Mouse (Mus musculus): ENCODE data around the gene Has1.

Has1 gene

DNA sequence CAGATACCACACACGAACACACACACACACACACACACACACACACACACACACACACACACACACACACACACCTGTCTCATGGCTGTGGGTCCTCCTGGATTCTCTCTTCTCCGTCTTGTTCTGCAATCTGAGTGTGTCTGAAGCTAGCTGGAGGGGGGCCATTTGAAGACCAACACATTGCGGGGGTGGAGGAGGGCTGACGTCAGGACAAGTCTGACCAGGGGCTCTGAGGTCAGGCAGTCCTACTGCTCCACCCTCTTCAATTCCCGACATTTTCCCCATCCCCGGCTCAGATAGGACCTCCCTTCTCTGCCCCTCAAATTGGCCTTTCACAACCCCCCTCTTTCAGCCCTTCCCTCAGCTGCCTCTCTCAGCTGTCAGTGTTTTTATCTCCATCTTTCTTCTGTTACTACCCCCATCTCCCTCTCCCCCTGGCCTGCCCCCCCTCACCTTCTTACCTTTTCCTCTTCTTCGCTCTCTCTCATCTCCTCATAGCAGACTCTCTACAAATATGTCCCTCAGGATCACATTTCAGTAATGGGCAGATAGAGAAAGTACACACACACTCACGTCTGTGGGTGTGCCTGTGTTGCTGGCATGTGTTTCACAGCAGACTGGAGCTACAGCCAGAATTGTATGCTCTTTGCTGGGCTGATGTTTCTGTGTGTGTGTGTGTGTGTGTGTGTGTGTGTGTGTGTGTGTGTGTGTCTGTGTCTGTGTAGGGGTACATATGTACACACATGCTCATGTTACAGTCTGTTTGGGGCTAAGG is at the start of gene Has1:
Gene Has1, minus strand, starts transcription at position 142 of the 775 bp plus-strand sequence.
- CTCF ChIA-PET: no interaction called here
- POLR2A ChIA-PET: interaction anchor here in 1 of 4 experiments (0.8 kb wide), 1 partner anchor 13 kb away, joined by 5 read pairs; no protein-coding TSS in a partner anchor

DNA sequence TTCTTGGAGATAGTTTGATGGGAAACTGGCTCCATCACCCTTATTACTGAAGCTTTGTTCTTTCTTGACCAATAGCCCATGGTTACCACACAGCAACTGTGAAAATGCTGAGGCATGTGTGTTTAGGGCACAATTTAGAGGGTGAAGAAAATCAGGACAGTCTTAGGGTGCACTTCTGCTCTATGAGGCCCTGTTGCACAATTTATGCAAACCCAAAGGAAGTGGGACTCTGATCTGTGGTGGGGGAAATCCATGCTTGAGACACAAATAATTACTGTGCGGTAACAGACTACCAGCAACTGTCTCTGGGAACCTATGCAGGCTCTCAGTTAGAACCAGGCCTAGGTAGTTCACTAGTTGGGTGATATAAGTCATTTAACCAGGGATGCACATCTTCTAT is 45.8 kb upstream of the Has1 start:
- POLR2A ChIA-PET: no interaction called here

GRCm38 (mm10) chr17:17899268-17899667 is 44.3 kb upstream of the Has1 start:
- CTCF ChIA-PET: interaction anchor here in 1 of 4 experiments (1.0 kb wide), 1 partner anchor 133 kb away, joined by 5 read pairs; no protein-coding TSS in a partner anchor
- POLR2A ChIA-PET: no interaction called here

More for the DNA sequence above, 45.8 kb upstream of the Has1 start:
- CTCF ChIA-PET: interaction anchor here in 1 of 4 experiments (0.7 kb wide), 1 partner anchor 135 kb away, joined by 3 read pairs; no protein-coding TSS in a partner anchor

DNA sequence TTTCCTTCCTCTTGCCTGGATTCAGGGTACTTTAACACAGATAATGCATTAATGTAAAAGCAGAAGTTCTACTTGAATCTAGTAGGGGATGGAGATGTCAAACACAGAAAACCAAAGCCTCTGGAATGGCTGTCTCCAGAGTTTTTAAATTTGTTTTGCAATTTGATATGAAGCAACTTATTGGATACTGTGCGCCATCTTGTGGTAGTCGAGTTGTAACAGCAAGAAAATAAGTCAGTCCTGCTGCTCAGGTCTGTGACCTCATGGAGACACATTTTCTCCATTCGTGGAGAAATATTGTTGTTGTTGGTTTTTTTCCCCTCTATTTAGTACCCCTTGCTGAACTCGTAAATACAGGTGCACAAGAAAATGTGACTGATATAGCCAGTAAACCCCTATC is 41.0 kb upstream of the Has1 start:
- ChIA-PET CTCF (interaction anchor here in 3 of 4 experiments (1.2 to 1.6 kb wide), 4 partner anchors 128 to 130 kb away, joined by 3 to 6 read pairs (median 4); no protein-coding TSS in a partner anchor), POLR2A (no interaction called here)

DNA sequence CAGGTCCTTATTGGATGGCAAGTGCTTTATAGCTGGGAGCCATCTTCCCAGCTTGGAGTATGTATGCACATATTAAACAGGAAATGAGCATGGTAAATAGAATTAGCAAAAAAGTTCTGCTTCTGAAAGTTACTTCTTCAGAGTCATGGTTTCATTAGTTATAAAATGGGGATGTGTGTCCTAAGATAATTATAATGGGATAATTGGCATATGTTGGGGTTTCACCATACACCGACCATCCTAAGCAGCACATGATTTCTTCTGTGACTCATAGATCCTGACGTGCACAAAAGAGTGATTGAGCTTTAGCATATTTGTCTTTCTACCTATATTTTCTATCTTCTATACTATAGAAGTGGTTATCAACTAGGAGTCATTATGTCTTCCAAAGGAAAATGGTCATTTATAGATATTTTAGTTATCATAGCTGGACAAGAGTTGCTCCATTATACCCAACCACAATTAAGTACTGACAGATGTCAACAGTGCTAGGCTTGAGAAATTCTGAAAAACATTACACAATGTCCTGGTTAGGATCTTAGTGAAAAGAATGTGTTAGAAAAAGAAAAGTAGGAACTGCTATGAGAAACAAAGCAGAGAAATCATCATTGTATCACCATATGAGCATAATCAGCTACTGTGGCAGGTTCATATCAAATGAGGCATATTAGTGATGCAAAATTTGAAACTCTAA is 34.9 kb upstream of the Has1 start:
- ChIA-PET POLR2A (no interaction called here), CTCF (no interaction called here)

DNA sequence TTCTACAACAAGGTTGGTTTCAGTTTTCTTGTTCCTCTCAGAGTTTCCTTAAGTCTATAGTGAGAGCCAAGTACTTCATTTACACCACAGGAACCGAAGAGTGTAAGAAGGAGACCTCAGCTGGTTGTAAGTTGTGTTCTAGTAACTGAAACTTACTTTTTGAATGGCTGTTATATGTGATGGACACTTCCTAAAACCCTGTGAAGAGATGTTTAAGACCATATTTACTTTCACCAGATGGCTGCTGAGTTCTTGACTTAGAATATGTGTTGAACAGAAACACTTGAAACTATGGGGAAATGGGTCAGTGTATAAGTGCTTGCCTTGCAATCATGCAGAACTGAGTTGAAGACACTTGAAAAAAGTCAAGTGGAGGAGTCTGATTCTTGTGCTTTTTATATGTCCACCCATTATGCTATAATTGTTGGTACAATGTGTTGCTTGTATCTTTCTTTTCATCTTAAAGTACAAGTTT is 32.8 kb upstream of the Has1 start, which contains the start of the genes Fpr2 and Fpr3:
Gene Fpr2, plus strand, starts transcription at position 51 of the 475 bp plus-strand sequence.
Gene Fpr3, plus strand, starts transcription at position 79 of the 475 bp plus-strand sequence.
- ChIA-PET POLR2A (no interaction called here), CTCF (no interaction called here)

- POLR2A ChIA-PET: no interaction called here
- CTCF ChIA-PET: no interaction called here
These were observed 28.8 kb upstream of the Has1 start, which contains the start of gene Fpr1 for GRCm38 (mm10) chr17:17883840-17884239. Fpr1 (minus strand) TSS chr17:17883940.

- ChIA-PET POLR2A (no interaction called here), CTCF (no interaction called here)
These were observed 27.7 kb upstream of the Has1 start for GRCm38 (mm10) chr17:17882672-17883071.

DNA sequence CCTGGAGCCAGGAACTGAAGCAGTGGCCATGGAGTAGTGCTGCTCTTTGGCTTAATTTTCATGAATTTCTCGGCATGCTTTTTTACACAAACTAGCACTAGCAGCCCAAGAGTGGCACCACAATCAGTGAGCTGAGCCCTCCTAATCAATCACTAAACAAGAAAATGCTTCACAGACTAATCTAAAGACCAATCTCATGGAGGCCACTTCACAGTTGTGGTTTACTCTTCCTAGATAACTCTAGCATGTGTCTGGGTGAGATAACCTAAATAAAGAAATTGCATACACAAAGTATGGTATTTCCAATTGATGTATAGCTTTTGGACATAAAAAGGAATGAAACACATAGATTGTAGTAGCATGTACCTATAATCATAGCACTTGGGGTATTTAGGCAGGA is 24.3 kb upstream of the Has1 start:
- CTCF ChIA-PET: no interaction called here

DNA sequence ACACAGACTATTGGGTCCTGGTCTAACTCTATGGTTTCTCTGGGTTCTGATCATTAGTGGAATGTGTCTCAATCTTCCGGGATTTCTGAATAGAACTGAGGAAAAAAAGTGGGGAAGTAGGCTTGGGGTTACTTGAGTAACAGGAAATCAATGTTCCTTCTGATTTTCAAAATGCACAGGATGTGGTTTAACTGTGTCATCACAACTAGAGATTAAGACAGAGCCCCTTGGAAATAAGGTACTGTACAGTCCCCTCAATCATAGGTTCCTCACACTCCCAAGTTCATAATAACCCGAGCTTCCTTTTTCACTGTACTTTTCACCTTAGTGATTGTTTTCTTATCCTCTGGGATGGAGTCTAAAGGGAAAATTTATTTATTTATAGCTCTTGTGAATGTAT is 16.7 kb upstream of the Has1 start:
- CTCF ChIA-PET: interaction anchor here in 1 of 4 experiments (0.7 kb wide), 1 partner anchor 33 kb away, joined by 3 read pairs; no protein-coding TSS in a partner anchor
- POLR2A ChIA-PET: no interaction called here

More for the DNA sequence above, 24.3 kb upstream of the Has1 start:
- POLR2A ChIA-PET: no interaction called here

- POLR2A ChIA-PET: no interaction called here
- CTCF ChIA-PET: no interaction called here
These were observed 16.0 kb upstream of the Has1 start for GRCm38 (mm10) chr17:17870892-17871550.

DNA sequence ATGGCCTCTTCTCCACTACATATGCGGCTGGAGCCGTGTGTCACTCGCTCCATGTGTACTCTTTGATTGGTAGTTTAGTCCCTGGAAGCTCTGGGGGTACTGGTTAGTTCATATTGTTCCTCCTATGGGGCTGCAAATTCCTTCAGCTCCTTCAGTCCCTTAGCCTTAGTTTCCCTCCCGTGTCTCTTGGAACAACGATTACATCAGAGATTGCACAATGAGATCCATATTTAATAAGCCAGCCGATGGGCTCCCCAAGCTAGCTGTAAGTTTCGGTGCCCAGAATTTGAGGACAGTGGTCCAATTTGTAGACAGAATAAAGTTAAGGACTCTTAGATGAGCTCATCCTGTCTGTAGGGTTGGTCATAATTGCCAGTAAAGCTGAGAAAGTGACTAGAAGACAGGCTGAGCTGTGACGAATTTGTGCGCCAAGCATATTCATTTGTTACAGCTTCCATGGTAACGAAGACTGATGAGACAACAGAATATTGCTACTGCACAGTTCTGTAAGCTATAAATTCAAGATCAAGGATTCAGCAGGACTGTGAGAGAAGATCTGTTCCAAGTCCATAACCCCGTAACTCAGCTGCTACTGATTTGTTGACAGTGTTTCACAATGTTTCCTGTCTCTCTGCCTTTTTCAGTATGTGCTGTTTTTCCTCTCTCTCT is 11.9 kb upstream of the Has1 start:
- CTCF ChIA-PET: interaction anchor here in 1 of 4 experiments (0.6 kb wide), 1 partner anchor 29 kb away, joined by 3 read pairs; no protein-coding TSS in a partner anchor
- POLR2A ChIA-PET: no interaction called here

- CTCF ChIA-PET: no interaction called here
- POLR2A ChIA-PET: no interaction called here
These were observed 10.2 kb upstream of the Has1 start for GRCm38 (mm10) chr17:17865168-17865567.

- ChIA-PET CTCF (no interaction called here), POLR2A (interaction anchor here in 2 of 4 experiments (1.0 to 1.6 kb wide), 2 partner anchors 24 to 25 kb away, joined by 3 to 5 read pairs; no protein-coding TSS in a partner anchor)
These were observed 7.4 kb upstream of the Has1 start for GRCm38 (mm10) chr17:17862360-17862759.

DNA sequence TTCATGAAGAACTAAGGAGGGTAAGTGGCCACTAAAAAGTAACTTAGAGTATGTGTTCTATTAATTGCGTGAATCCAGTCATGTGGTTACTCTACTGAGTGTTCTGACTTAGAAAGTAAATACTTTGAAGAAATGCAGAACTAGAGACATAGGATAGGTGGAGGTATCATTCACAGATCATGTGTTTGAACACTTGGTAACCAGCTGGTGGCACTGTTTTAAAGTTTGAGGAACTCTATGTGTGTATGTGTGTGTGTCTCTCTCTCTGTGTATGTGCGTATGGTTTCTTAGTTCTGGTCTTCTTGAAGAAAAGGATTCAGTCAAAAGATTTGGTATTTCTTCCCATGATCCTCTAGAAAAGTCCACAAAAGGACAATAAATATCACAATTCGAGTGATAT is 5.1 kb upstream of the Has1 start:
- ChIA-PET CTCF (interaction anchor here in 2 of 4 experiments (0.6 to 0.7 kb wide), 3 partner anchors 14 to 93 kb away, joined by 3 read pairs; no protein-coding TSS in a partner anchor), POLR2A (interaction anchor here in 1 of 4 experiments (0.6 kb wide), 1 partner anchor 33 kb away, joined by 3 read pairs; no protein-coding TSS in a partner anchor)

DNA sequence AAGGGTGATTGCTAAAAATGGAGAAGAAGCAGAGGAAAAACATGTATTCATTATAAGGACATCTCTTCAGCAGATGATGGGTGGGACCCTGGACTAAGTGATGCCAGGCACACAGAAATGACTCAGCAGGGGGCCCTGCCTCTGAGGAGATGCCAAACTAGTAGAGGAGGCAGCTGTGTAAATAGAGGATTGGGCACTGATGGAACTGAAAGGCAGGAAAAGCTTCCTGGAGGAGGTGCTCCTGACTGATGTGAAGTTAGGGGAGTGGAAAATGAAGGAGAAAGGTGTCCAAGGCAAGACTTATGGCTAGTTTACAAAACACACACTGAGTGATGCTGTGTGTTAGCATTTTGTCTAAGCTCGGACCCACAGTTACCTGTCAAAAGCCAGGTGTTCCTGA is 2.4 kb upstream of the Has1 start:
- POLR2A ChIA-PET: no interaction called here
- CTCF ChIA-PET: no interaction called here

DNA sequence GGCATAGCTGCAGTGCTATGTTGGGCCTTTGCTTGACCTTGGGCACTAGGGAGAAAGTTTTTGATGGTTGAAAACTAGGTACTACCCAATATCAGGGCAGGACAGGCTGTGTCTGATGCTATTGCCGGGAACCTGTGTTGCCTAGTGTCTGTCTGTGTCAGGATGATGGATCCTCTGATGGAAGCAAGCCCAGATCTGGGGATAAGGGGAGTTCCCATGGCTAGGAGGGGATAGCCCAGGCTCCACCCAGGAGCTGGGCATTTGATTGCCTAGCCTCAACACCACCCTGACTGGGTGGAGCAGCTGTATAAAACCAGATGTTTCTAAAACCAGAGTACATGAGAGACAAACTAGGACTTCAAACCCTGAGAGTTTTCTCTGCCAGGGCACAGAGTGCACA is 1.6 kb upstream of the Has1 start:
- POLR2A ChIA-PET: interaction anchor here in 1 of 4 experiments (0.5 to 0.8 kb wide), 2 partner anchors 28 to 30 kb away, joined by 3 to 4 read pairs; partner anchors contain the start of gene Spaca6

GRCm38 (mm10) chr17:17849906-17850712 is 4.9 kb downstream of the Has1 start:
- POLR2A ChIA-PET: interaction anchor here in 1 of 4 experiments (0.5 kb wide), 1 partner anchor 24 kb away, joined by 4 read pairs; no protein-coding TSS in a partner anchor
- CTCF ChIA-PET: no interaction called here

More for the DNA sequence above, 1.6 kb upstream of the Has1 start:
- CTCF ChIA-PET: interaction anchor here in 1 of 4 experiments (1.0 kb wide), 2 partner anchors 11 to 19 kb away, joined by 3 read pairs; no protein-coding TSS in a partner anchor

All from embryonic stem cell, embryonic (primary cell).